Mouse (Mus musculus) brain, adult 2 months (tissue): ENCODE measurements at regions not wholly inside any gene's neighbourhood (a gene's known extent, or its start where the extent isn't known, plus 50 kb on each side); places are given as distances from the start of the nearest gene placed in this dataset.
"Not testable (repeated sequence)": the region's sequence is repeated elsewhere in the genome, so short reads cannot be mapped to it uniquely, and the experiment has no call there.

Experiments
- DNase-seq: peaks from one replicate; pipeline ENCODE4 v3.0.0; 2011; ENCODE audit warnings: low read depth, low spot score

DNA sequence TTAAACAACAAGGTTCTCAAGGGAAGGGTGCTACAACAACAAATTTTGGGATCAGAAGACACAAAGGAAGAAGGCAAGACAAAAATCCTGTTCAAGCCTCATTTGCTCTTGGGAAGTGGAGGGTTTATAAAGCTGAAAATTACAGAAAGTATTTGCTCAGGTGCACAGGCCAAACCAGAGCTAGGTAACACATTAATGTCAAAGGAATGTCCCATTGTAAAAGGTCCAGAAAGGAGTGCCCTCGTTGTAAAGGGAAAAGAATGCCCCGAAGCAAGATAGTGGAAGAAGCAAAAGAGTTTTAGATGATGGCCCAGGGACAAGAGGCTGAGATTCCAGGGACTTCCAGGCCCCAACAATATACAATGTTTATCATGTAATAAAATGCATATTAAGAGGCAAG is 317.3 kb downstream of the Car8 start:
- no peak for DNase-seq

DNA sequence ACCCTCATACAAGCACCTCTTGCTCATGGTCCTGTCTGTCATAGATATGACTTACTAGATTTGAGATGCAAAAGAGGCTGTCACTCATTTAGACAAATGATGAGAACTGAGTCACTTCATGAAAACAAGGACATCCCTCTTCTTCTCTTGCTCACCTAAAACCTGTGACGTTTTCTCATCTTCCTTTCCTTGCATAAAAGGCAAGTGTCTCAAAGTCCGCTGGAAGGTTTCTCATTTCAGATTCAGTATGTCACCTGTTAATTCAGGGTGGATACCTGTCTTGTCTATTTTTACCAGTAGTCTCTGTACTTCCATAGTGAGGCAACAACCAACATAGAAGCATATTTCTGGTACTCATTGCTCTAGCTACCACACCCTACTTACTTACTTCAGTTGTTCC is 325.6 kb downstream of the Car8 start:
- DNase-seq: no peak

DNA sequence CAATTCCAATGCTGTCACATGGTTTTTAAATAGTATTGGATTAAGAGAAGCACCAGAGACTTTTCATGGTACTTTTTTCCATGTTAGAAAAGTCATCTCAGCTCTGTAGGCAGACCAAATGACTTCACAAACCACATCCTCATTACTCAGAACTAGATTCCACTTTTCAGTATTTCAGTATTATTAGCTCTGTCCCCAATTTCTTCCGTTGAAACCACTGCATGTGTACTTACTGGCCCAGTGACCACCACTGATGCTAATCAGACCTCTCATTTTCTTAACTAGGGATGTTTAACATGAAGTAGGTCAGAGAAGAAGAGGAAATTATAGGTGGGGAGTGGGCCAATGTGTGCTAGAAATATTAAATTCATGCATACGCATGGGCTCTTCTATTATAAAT is 326.2 kb downstream of the Car8 start:
- no peak for DNase-seq

DNA sequence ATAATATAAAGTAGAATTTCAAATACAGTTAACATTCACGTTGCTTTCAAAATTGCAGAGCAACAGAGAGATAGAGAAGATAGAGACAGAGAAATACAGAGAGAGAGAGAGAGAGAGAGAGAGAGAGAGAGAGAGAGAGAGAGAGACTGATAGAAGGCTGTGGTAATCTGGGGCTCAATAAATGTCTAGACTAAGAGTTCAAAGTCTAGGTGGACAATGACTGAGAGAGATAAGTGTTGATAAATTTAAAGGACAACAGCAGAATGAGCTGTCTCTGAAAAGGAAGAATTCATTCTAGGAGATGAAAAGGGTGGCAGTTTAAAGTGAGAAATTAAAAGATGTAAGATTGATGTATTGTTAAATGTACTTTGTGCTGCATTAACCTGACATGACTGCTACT is 335.7 kb downstream of the Car8 start:
- no peak for DNase-seq

DNA sequence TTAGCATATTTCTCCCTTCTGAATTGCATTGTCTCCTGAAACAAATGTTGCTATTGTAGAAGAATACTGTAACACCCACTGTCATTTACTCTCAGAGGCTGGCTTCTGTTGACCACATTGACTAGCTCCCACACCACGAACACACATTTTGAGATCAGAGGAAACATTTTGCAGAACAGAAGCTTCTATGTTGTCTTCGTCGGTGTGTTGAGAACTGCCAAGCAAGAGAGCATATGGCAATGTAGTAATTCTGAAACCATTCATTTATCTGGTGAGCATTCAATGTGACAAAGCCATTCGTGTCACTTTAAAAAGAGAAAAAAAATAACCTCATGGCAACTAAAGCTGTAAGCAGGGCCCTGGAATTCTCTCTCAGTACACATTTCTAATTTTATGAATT is 343.9 kb downstream of the Car8 start:
- peak; percentile 36 for DNase-seq

DNA sequence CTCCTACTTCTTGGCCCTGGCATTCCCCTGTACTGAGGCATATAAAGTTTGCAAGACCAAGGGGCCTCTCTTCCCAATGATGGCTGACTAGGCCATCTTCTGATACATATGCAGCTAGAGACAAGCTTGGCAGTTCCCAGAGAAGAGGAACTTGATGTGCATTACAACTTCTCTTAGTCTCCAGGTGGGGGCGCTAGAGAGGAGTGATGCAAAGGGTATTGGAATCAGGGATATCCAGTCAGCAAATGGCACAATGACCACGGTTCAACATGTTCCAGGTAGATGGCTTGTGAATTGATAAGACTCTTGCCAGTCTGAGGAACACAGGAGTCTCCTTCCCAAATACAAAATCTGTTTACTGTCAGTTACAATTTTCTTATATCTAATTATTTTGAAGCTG is 347.7 kb downstream of the Car8 start:
- no peak for DNase-seq

DNA sequence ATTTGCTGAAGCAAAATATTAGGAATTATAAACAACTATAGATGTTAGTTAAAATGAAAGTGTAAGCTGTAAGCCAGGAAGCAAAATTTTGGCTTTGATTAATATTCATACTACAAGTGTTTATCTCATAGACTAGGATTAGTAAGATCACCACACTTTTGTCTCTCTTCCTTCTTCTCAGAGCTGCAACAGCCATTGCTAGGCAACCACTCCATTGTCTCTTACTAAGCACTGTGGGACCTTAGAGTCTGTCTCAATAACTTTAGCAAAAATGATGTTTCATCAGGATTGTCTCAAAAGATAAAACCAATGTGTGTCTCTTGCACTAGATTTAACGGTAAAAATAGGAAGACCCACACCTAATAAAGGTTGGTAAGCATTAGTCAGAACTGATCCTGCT is 384.3 kb downstream of the Car8 start:
- no peak for DNase-seq

DNA sequence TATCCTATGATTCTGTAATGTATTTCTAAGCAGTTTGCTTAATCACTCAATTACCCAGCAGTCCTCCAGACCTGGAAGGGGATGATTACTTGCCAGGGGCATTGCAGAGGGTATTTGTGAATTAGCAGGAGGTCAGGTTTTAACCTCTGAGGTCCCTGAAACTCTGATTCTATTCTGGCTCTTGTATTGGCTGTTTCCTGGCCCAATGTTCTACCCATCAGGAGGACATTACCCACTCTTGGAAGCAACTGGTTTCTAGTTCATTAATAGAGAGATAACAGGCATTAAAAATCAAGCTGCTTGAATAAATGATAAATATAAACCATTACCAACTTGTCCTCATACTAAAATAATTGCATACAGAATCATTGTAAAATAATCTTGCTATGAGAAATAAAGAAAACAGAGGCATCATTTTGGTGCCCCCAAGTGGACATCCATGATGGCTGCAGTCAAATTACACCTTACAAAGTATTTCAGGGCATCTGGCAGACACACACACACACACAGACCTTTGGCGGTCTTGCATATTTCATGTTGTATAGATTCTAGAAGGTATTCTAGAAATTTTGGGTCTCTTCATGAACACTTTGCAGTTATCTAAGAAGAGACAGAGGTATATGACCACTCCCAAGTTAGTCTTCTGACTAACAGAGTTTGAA is 385.6 kb downstream of the Car8 start:
- DNase-seq: peak; percentile 72

DNA sequence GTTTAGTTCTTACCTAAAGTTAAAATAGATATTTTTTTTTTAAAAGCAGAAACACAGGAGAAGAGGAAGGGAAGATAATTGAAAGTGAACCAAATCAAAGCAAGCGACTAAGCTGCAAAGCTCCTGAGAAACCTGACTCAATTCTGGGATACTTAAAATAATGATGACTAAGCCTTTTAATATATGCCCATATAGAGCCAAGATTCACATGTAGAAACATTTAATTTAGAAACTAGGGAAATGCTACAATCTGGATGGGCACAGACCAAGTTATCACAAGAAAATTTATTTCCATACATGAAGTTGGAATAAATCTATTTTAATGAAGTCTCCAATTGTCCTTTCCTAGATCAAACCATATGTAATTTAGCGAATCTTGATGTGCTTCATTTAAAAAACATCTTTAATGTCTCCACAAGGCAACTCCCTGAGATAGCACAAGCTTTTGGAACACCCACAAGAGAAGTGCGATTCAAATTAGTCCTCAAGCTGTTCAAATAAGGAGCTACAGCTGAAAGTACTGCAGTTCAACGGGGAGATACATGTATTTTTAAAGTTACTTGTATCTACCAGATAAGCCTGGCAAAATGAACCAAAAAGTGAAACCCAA is 386.7 kb downstream of the Car8 start:
- peak; percentile 86 for DNase-seq

DNA sequence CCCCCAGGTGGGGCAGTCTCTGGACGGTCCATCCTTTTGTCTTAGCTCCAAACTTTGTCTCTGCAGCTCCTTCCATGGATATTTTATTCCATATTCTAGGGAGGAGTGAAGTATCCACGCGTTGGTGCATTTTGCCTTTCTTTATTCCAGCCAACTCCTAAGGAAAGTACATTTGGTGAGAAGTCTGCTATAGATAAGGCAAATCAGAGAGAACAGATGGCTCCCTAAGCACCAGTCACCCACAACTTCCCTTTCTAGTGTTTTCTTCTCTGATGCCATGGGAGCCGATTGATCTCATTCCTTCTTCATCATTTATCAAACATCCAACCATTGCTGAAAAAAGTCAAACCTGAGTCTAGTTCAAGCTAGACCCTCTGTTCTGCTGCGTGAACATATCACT is 391.4 kb downstream of the Car8 start:
- peak; percentile 78 for DNase-seq

DNA sequence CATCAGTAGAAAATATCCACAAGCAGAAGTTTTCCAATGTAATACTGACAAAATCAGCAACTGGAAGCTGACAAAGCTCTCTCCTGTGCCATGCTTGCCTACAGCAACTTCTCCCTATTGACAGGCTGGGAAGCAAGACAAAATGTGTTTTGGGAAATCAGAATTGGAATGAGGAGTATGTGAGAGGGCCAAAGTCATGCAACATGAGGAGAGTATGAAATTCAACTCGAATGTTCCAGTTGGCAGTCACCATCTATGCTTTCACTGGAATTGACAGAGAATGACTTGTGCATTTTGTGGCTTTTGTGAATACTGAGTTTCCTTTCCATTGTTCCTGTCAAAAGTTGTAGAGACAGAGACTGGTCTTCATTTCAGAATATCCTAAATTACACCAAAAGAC is 409.7 kb downstream of the Car8 start:
- DNase-seq: no peak

DNA sequence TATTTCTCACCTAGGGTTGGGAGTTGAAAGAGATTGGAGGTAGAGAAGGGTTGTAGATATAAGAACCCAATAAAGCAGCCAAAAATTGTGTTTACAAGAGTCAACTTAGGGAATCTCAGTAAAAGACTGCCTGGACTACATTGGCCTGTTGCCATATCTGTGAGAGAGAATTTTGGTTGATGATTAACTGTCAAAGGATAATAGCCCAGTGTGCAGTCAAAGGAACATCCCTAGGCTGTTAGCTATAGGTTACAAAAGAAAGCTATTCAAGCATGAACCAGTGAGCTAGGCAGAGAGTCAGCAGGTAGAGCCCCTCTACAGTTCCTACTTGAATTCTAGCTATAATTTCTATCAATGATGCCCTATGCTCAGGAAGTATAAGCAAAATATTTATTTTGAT is 419.0 kb downstream of the Car8 start:
- DNase-seq: no peak

DNA sequence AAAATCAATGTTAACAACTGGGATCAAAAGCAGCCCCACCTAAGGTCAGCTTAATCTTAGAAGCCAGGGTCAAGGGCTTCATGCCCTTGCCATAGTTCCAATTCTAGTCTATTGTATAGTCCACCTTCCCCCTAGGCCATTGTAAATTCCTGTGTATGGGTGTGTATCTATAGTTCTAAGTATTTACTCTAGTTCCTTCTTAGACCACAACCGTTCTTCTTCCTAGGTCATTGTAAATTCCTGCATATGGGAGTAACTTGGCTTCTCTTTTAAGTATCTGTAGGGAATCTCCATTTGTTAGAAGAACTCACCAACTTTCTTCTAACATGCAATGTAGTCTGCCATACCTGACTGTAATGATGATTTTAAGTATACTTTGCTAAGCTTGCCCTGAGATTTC is 461.1 kb downstream of the Car8 start:
- not testable (repeated sequence) for DNase-seq

DNA sequence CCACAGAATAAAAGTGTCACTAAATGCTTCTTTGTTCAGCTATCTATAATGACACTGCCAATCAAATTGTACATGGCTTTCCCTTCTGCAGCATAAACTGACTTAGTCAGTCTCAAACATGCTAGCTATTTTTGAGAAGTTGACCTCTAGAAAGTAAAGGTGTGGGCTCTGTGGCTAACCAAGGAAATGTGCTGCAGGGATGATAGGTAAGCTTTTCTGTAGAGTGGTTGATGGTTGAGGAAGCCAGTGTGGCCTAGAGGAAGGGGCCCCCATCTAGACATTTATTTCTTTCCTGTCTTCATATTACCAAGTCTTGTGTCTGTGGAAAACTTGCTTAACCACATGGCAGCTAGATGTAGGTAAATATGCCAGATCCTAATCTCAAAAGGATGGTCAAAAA is 483.4 kb downstream of the Car8 start:
- DNase-seq: no peak

DNA sequence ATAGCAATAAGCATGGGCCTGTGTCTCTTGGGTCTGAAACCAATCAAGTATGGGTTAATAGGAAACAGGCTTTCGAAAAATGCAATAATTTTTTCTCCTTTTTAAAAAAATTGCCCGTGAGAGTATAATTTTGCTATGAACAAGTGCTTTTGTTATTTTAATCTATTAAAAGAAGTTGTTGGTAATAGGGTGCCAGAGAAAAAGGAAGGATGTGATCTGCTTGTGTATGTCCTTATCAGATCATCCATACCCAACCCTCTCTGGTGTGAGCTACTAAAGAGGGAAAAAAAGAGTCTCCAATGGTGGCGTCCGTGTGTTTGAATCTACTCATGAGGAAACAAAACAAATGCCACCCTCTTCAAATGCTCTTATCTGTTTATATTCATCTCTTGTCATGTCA is 484.9 kb downstream of the Car8 start:
- no peak for DNase-seq

DNA sequence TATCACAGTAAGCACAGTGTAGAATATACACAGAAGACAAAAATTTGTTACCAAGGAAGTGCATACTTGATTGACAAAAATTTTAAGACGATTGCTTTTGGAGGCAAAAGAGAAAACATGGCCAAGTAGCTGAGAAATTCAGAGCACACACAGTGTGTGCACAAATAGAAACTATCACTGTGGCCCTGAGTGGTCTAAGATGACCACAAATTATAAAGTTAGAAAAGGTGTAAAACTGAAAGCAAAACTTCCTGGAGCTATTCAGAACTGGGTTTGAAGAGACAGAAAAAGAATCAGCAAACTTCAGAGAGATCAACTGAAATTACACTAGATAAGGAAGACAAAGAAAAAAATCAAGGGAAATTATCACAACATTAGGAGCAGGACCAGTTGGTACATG is 487.6 kb downstream of the Car8 start:
- DNase-seq: no peak

DNA sequence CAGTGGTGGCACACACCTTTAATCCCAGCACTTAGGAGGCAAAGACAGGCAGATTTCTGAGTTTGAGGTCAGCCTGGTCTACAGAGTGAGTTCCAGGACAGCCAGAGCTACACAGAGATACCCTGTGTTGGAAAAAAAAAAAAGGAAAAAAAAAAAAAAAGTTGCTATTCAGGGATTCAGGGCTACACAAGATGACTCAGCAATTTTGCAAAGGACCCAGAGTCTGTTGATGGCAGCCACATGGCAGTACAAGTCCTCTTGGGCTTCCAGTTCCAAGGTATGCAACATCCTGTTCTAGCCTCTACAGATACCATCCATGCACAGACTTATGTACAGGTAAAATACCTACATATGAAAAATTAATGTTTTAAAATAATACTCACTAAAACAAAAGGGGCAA is 515.9 kb downstream of the Car8 start:
- no peak for DNase-seq

DNA sequence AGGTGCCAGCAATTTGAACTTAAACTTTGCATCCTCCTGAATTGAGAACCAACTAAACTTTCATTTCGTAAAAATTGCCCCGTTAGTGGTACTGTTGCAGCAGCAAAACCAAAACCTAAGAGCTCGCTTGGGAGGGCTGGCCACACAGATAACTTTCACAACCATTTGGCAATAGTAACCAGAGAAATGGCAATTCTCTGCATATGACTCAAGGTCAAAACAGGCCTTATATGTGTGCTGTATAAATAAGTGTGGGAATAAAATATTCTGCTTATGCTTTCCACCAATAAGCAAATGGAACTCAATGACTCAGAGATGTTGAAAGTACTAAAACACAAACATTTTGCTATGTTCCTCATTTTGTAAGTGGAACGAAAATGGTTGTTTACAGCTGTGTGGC is 550.3 kb downstream of the Car8 start:
- DNase-seq: no peak

DNA sequence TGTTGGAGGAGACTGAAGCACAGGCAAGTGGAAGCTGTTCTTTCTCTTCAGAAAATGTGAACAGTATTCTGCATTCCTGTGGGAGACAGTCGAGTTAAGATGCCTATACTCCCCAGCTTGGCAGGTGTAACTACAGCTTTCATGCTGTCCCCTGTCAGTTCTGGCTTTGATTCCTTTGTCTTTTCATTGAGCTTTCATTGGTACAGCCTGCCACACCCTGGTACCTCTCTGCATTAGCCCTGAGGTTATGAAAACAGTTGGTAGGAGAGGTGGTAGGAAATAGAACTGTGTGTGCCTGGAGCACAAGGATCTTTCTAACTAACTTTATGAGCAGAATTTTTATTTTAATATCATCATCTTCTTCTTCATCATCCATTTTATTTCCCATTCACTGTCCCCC is 551.6 kb downstream of the Car8 start:
- no peak for DNase-seq

DNA sequence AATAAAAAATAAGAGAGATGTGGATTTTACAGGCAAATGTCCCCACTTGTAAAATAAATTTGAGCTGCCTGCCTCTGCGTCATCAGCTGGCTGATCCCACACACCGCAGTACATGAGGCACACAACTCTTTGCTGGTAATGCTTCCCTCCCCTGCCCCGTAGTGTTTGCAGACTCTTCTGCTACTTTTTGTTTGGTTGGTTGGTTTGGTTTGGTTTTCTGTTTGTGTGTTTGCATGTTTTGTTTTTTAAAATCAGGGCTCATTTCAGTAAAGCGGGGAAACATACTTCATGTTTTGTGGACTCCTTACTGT is 568.1 kb downstream of the Car8 start:
- no peak for DNase-seq

DNA sequence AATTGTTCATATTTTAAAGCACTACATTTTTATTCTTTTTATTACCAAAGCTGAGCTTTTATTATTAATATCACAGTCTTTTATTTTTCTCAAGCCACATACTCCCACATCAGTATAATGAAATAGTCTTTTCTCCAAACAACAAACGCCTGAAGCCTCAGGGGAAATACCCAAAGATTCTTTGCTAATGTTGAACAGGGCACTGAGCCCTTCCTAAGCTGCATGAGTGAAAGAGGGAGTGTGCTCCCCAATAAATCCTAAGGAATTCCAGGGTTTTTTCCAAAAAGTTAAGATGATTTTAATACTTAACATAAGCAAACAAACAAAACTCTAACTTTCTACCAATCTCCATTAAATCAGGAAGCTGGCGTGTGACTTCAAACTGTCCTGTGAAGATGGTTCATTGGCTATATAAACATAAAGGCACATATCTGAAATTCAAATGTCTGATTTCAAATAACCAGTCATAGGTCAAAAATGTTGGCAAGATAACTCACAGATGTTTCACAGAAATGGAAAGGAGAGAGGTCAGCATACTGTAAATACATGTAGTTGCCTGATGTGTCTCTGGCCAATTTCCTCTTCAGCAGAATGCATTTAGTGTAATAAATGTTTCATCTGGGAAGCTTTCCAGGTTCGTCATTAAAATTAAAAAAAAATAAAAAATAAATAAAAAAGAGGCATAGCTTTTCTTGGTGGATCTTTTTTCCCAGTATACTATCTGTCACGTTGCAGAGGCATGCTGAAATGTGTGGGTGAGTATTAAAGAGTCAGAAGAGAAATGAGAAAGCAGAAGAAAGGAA is 568.6 kb downstream of the Car8 start:
- peak; percentile 39 for DNase-seq

DNA sequence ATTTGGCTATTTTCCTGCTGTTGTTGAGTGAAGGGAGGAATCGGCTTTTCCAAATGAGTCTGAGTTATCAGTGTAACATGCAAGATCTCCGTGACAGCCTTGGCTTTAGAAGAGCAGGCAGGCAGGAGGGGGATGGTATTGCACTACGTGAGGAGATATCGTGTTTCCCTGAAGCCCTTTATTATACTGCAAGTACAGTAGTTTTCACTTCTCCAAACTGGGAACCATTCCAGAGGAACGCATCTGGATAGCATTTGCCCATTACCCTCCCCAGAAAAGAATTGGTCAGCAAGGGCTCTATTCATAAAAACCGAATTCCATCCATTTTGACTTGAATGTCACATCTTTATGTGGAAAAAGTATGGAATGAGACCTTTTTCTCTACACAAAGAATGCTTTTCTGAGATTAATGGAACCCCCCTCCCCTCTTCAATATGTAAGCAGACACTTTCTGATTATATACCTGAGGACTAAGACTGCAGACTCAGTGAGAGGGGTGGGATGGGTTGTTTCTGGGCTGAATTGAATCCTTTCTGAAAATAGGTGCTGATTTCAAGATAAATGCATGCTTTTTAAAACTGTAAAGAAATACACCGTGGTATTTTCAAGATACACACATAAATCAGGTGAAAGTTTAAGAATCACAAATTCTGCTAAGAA is 571.8 kb downstream of the Car8 start:
- no peak for DNase-seq
